Mouse (Mus musculus): ENCODE measurements around the gene Hoxa3. TPM values are rescaled to one million over a fixed set of nuclear protein-coding genes. Genes with fewer than 3 reads are reported as not detected.

Hoxa3 gene
- polyA plus RNA-seq, 1 experiment, result 8.3 TPM

Other genes with a start within 250 kb of the Hoxa3 start
- gene Skap2, start 200.8 kb downstream of the Hoxa3 start, polyA plus RNA-seq (2012; rRNA removed), result 9.4 and 11.9 TPM in 2 replicates
- gene Hoxa1, start 55.0 kb downstream of the Hoxa3 start, polyA plus RNA-seq (2012; rRNA removed), result 0.59 and 1.3 TPM in 2 replicates
- 7.4 and 16.1 TPM in 2 replicates for gene Hoxa2, start 48.5 kb downstream of the Hoxa3 start, polyA plus RNA-seq (2012; rRNA removed)
- gene 5730596B20Rik, start 35.8 kb downstream of the Hoxa3 start, polyA plus RNA-seq (2012; rRNA removed), result 0.42 and 0.73 TPM in 2 replicates
- 9.9 and 13.7 TPM in 2 replicates for gene Hoxa4, start 21.6 kb downstream of the Hoxa3 start, polyA plus RNA-seq (2012; rRNA removed)
- gene Hoxa5, start 8.7 kb downstream of the Hoxa3 start, polyA plus RNA-seq (2012; rRNA removed), result 44.2 and 47.7 TPM in 2 replicates
- gene Hoxa6, start 4.6 kb downstream of the Hoxa3 start, polyA plus RNA-seq (2012; rRNA removed), result 2.6 and 4.3 TPM in 2 replicates
- 0.10 and 0.41 TPM in 2 replicates for gene Gm28308, start within 50 bp of the Hoxa3 start, polyA plus RNA-seq (2012; rRNA removed)
- 0.40 and 5.8 TPM in 2 replicates for gene Hoxa7, start 8.5 kb upstream of the Hoxa3 start, polyA plus RNA-seq (2012; rRNA removed)
- 1.4 TPM in 1 of 2 replicates, not detected in the other for gene Hoxa9, start 17.8 kb upstream of the Hoxa3 start, polyA plus RNA-seq (2012; rRNA removed)
- gene Hoxa10, start 27.5 kb upstream of the Hoxa3 start, polyA plus RNA-seq (2012; rRNA removed), result 0.04 TPM in 1 of 2 replicates, not detected in the other
- not detected in 2 replicates for gene Hoxa11, start 32.5 kb upstream of the Hoxa3 start, polyA plus RNA-seq (2012; rRNA removed)
- not detected in 2 replicates for gene Hoxa13, start 47.5 kb upstream of the Hoxa3 start, polyA plus RNA-seq (2012; rRNA removed)
- gene Evx1, start 100.2 kb upstream of the Hoxa3 start, polyA plus RNA-seq (2012; rRNA removed), result 1.7 and 2.8 TPM in 2 replicates